Mouse (Mus musculus) intestine, embryonic 14.5 days (tissue): ENCODE data around the gene Acly. TPM values are rescaled to one million over a fixed set of nuclear protein-coding genes. Genes with fewer than 3 reads are reported as not detected.
"Not testable (repeated sequence)": the region's sequence is repeated elsewhere in the genome, so short reads cannot be mapped to it uniquely, and the experiment has no call there.

Experiments used
- ATAC-seq: fragments of 200-750 bp; cut with Nextera tagmentation; replicated peaks from 2 replicates; pipeline ENCODE4 v1.8.0; 2017; ENCODE audit warnings: low read depth, moderate number of reproducible peaks, moderate TSS enrichment, moderate library complexity; ENCODE audit not compliant: low FRiP score, low TSS enrichment
- DNase-seq: peaks from one replicate; pipeline ENCODE4 v3.0.0-alpha.2; 2018; ENCODE audit warnings: low spot score
- H3K27ac ChIP-seq: fragments of 300-500 bp; sonication (generic); 2 replicates; pipeline ENCODE4 v1.5.1; 2014; ENCODE audit warnings: low read depth, mild to moderate bottlenecking, control low read depth
- H3K27me3 ChIP-seq: fragments of 300-500 bp; sonication (generic); replicated peaks from 2 replicates; pipeline ENCODE4 v1.6.1; 2014; ENCODE audit warnings: low read length, control low read depth; ENCODE audit not compliant: control insufficient read depth, insufficient read depth
- H3K36me3 ChIP-seq: fragments of 300-500 bp; sonication (generic); 2 replicates; pipeline ENCODE4 v1.6.1; 2014; ENCODE audit warnings: low read length, control low read depth; ENCODE audit not compliant: control insufficient read depth, insufficient read depth
- H3K4me1 ChIP-seq: fragments of 300-500 bp; sonication (generic); replicated peaks from 2 replicates; pipeline ENCODE4 v1.6.1; 2014; ENCODE audit warnings: low read length, control low read depth, mixed read lengths; ENCODE audit not compliant: control insufficient read depth, insufficient read depth
- H3K4me2 ChIP-seq: fragments of 300-500 bp; sonication (generic); 2 replicates; pipeline ENCODE4 v1.6.1; 2014; ENCODE audit warnings: low read length
- H3K4me3 ChIP-seq: fragments of 300-500 bp; sonication (generic); 2 replicates; pipeline ENCODE4 v1.5.1; 2014; ENCODE audit warnings: low read depth, low read length, control low read depth, mixed read lengths
- H3K9ac ChIP-seq: fragments of 300-500 bp; sonication (generic); 2 replicates; pipeline ENCODE4 v1.6.1; 2014; ENCODE audit warnings: mild to moderate bottlenecking, low read length
- H3K9me3 ChIP-seq: fragments of 300-500 bp; sonication (generic); 2 replicates; pipeline ENCODE4 v1.6.1; 2016; ENCODE audit warnings: low read length, control low read depth; ENCODE audit not compliant: control insufficient read depth
- WGBS: fragments of 180-500 bp; shearing (Covaris S2); extraction: QIAGEN DNeasy Blood & Tissue Kit; methylation state at CpG from one replicate; pipeline ENCODE4 v1.1.7; 2014; 5-methylcytosine and 5-hydroxymethylcytosine counted together
- polyA plus RNA-seq: library from polyadenylated mRNA; unstranded; fragments of >200 nt; fragmentation: Nextera tagmentation; extraction: Ambion mirVana; gene quantifications from 2 replicates; pipeline ENCODE4 v1.2.1, GENCODE M21; 2014

Acly gene
- polyA plus RNA-seq, 1 experiment from 2014 or later = 177 TPM

- no peak overlapping the region for H3K9ac ChIP-seq
- H3K4me3 ChIP-seq = no peak overlapping the region
- H3K27ac ChIP-seq = no peak overlapping the region
- no peaks in the 10 kb centered on the region for H3K9me3 ChIP-seq
- 85% methylated on average over 2 of the region's 2 CpGs for WGBS
- H3K36me3 ChIP-seq = no peaks in the 10 kb centered on the region
- H3K4me1 ChIP-seq = 0 out of 2 replicates have a peak, but pooled peaks cover 5% of the 10 kb centered on the region
- no peak for ATAC-seq
- no peaks in the 10 kb centered on the region for H3K27me3 ChIP-seq
- H3K4me2 ChIP-seq = no peak overlapping the region
- DNase-seq = no peak
Measured at GRCm38 (mm10) chr11:100541577-100541976, 13.8 kb upstream of the Acly start.

- DNase-seq (no peak), ATAC-seq (no peak)
- no peaks in the 10 kb centered on the region for H3K9me3 ChIP-seq
- no peak overlapping the region for H3K9ac ChIP-seq
- H3K4me1 ChIP-seq = 0 out of 2 replicates have a peak, but pooled peaks cover 3% of the 10 kb centered on the region
- H3K4me3 ChIP-seq = no peak overlapping the region
- no peak overlapping the region for H3K27ac ChIP-seq
- no peaks in the 10 kb centered on the region for H3K36me3 ChIP-seq
- WGBS = 32% methylated on average over 6 of the region's 6 CpGs
- H3K4me2 ChIP-seq = no peak overlapping the region
- H3K27me3 ChIP-seq = no peaks in the 10 kb centered on the region
Measured at GRCm38 (mm10) chr11:100540966-100541365, 13.2 kb upstream of the Acly start.

GRCm38 (mm10) chr11:100536466-100536865, 8.7 kb upstream of the Acly start:
- H3K27ac ChIP-seq = no peak overlapping the region
- no peak for ATAC-seq
- H3K36me3 ChIP-seq = no peaks in the 10 kb centered on the region
- H3K27me3 ChIP-seq = no peaks in the 10 kb centered on the region
- H3K4me2 ChIP-seq = no peak overlapping the region
- DNase-seq = no peak
- no peak overlapping the region for H3K9ac ChIP-seq
- H3K4me1 ChIP-seq = no peaks in the 10 kb centered on the region
- no peak overlapping the region for H3K4me3 ChIP-seq
- H3K9me3 ChIP-seq = no peaks in the 10 kb centered on the region

GRCm38 (mm10) chr11:100535996-100536395, 8.2 kb upstream of the Acly start:
- Histone ChIP-seq H3K4me2 (no peak overlapping the region), H3K9ac (no peak overlapping the region), H3K27ac (no peak overlapping the region), H3K9me3 (no peaks in the 10 kb centered on the region), H3K4me1 (no peaks in the 10 kb centered on the region), H3K27me3 (no peaks in the 10 kb centered on the region), H3K36me3 (no peaks in the 10 kb centered on the region), H3K4me3 (no peak overlapping the region)
- DNase-seq (no peak), ATAC-seq (no peak)
- WGBS = 89% methylated on average over 1 of the region's 1 CpGs

- not testable (repeated sequence) for H3K9ac ChIP-seq, H3K9me3 ChIP-seq, ATAC-seq, H3K4me3 ChIP-seq, DNase-seq, H3K4me2 ChIP-seq, H3K27me3 ChIP-seq, H3K36me3 ChIP-seq, H3K27ac ChIP-seq, H3K4me1 ChIP-seq
- 83% methylated on average over 6 of the region's 6 CpGs for WGBS
Measured at GRCm38 (mm10) chr11:100534821-100535220, 7.0 kb upstream of the Acly start.

- H3K27me3 ChIP-seq, H3K4me3 ChIP-seq, H3K9ac ChIP-seq, H3K9me3 ChIP-seq, ATAC-seq, H3K4me1 ChIP-seq, DNase-seq, H3K27ac ChIP-seq, H3K36me3 ChIP-seq, H3K4me2 ChIP-seq: not testable (repeated sequence)
- WGBS = 88% methylated on average over 2 of the region's 2 CpGs
Measured at GRCm38 (mm10) chr11:100534411-100534810, 6.6 kb upstream of the Acly start.

- no peaks in the 10 kb centered on the region for H3K27me3 ChIP-seq
- H3K36me3 ChIP-seq = no peaks in the 10 kb centered on the region
- no peak for DNase-seq
- no peak overlapping the region for H3K27ac ChIP-seq
- no peaks in the 10 kb centered on the region for H3K4me1 ChIP-seq
- 80% methylated on average over 6 of the region's 6 CpGs for WGBS
- H3K4me3 ChIP-seq = no peak overlapping the region
- no peak overlapping the region for H3K4me2 ChIP-seq
- no peaks in the 10 kb centered on the region for H3K9me3 ChIP-seq
- no peak for ATAC-seq
- H3K9ac ChIP-seq = no peak overlapping the region
Measured at GRCm38 (mm10) chr11:100533871-100534270, 6.1 kb upstream of the Acly start.

- Histone ChIP-seq H3K27ac (peak overlapping the region; percentile 87; the same call in 1 of the 2 replicates), H3K4me3 (peak overlapping the region; percentile 86), H3K9ac (peak overlapping the region; percentile 48), H3K4me2 (peak overlapping the region; percentile 81), H3K36me3 (peaks cover 6% of the 10 kb centered on the region), H3K27me3 (no peaks in the 10 kb centered on the region), H3K9me3 (no peaks in the 10 kb centered on the region), H3K4me1 (peaks cover 29% of the 10 kb centered on the region)
- ATAC-seq (no peak), DNase-seq (no peak)
- 22% methylated on average over 19 of the region's 19 CpGs for WGBS
Measured at GRCm38 (mm10) chr11:100528375-100529165, 770 bp upstream of the Acly start.

- peak; percentile 85 for DNase-seq
- ATAC-seq = peak; percentile 11
- H3K4me3 ChIP-seq = peak overlapping the region; percentile 86
- peak overlapping the region; percentile 81 for H3K4me2 ChIP-seq
- H3K4me1 ChIP-seq = peaks cover 29% of the 10 kb centered on the region
- H3K27ac ChIP-seq = peak overlapping the region; percentile 87
- WGBS = under 1% methylated on average over 26 of the region's 26 CpGs
- no peaks in the 10 kb centered on the region for H3K27me3 ChIP-seq
- no peaks in the 10 kb centered on the region for H3K9me3 ChIP-seq
- H3K36me3 ChIP-seq = peaks cover 21% of the 10 kb centered on the region
- peak overlapping the region; percentile 87 for H3K9ac ChIP-seq
Measured at GRCm38 (mm10) chr11:100527066-100527457, 738 bp downstream of the Acly start.
